Mouse (Mus musculus): Measurements from ENCODE around the gene Cfdp1.

- no peak for TF ChIP-seq CHD2 (IDR thresholded peaks at IDR 0.05; ENCODE audit: low read depth, low read length)
- TF ChIP-seq HCFC1 (IDR thresholded peaks at IDR 0.05; ENCODE audit: borderline replicate concordance, insufficient read depth, low read length): no peak
- TF ChIP-seq MAFK (IDR thresholded peaks at IDR 0.05; ENCODE audit: insufficient read depth, low read depth, low read length): no peak
- TF ChIP-seq ZC3H11A (IDR thresholded peaks at IDR 0.05; ENCODE audit: borderline replicate concordance, low read depth, low read length): no peak
Observed at GRCm38 (mm10) chr8:111870379-111870778, 16.3 kb upstream of the Cfdp1 start.
